Mouse (Mus musculus) lung, embryonic 15.5 days (tissue): ENCODE data around the gene Dync1h1. TPM values are rescaled to one million over a fixed set of nuclear protein-coding genes. Genes with fewer than 3 reads are reported as not detected.
"Not testable (repeated sequence)": the region's sequence is repeated elsewhere in the genome, so short reads cannot be mapped to it uniquely, and the experiment has no call there.

Source experiments
- ATAC-seq: fragments of 200-750 bp; cut with Nextera tagmentation; 2 replicates; pipeline ENCODE4 v1.8.0; 2017; ENCODE audit warnings: moderate number of reproducible peaks, borderline replicate concordance; ENCODE audit not compliant: low FRiP score, low TSS enrichment; ENCODE audit errors: extremely low read depth
- H3K27ac ChIP-seq: fragments of 300-500 bp; sonication (generic); 2 replicates; pipeline ENCODE4 v1.5.1; 2015; ENCODE audit warnings: moderate library complexity, mild to moderate bottlenecking, inconsistent platforms
- H3K27me3 ChIP-seq: fragments of 300-500 bp; sonication (generic); 2 replicates; pipeline ENCODE4 v1.6.1; 2015; ENCODE audit warnings: inconsistent platforms
- H3K36me3 ChIP-seq: fragments of 300-500 bp; sonication (generic); 2 replicates; pipeline ENCODE4 v1.6.1; 2015; ENCODE audit warnings: inconsistent platforms
- H3K4me1 ChIP-seq: fragments of 300-500 bp; sonication (generic); 2 replicates; pipeline ENCODE4 v1.6.1; 2015; ENCODE audit warnings: inconsistent platforms
- H3K4me2 ChIP-seq: fragments of 300-500 bp; sonication (generic); 2 replicates; pipeline ENCODE4 v1.6.1; 2015; ENCODE audit warnings: inconsistent platforms, mild to moderate bottlenecking, moderate library complexity
- H3K4me3 ChIP-seq: fragments of 300-500 bp; sonication (generic); 2 replicates; pipeline ENCODE4 v1.5.1; 2015; ENCODE audit warnings: mild to moderate bottlenecking, inconsistent platforms
- H3K9ac ChIP-seq: fragments of 300-500 bp; sonication (generic); 2 replicates; pipeline ENCODE4 v1.6.1; 2015; ENCODE audit warnings: inconsistent platforms
- H3K9me3 ChIP-seq: fragments of 300-500 bp; sonication (generic); 2 replicates; pipeline ENCODE4 v1.6.1; 2016; ENCODE audit warnings: inconsistent platforms
- WGBS: fragments of 180-500 bp; shearing (Covaris S2); methylation state at CpG from one replicate; pipeline ENCODE4 v1.1.7; 2015; 5-methylcytosine and 5-hydroxymethylcytosine counted together
- polyA plus RNA-seq: library from polyadenylated mRNA; unstranded; fragments of >200 nt; fragmentation: Nextera tagmentation; extraction: Ambion mirVana; gene quantifications from 2 replicates; pipeline ENCODE4 v1.2.1, GENCODE M21; 2015

Dync1h1 gene
- polyA plus RNA-seq, 1 experiment from 2014 or later = 48.9 TPM

GRCm38 (mm10) chr12:110682561-110683299, 81.5 kb downstream of the Dync1h1 start, which contains the start of gene 1700001K19Rik:
TSS of gene 1700001K19Rik (minus strand) at chr12:110682619.
- ATAC-seq = no peak
- Histone ChIP-seq H3K4me3 (no peak within 1 kb of the TSS), H3K27me3 (no peaks in the 10 kb centered on the region), H3K36me3 (0 out of 2 replicates have a peak, but pooled peaks cover 7% of the 10 kb centered on the region), H3K4me1 (peaks cover 4% of the 10 kb centered on the region; the same call in 1 of the 2 replicates), H3K4me2 (no peak within 1 kb of the TSS), H3K9ac (no peak within 1 kb of the TSS), H3K27ac (no peak within 1 kb of the TSS), H3K9me3 (no peaks in the 10 kb centered on the region)
- WGBS = 69% methylated on average over 9 of the region's 9 CpGs

- no peaks in the 10 kb centered on the region for H3K9me3 ChIP-seq
- 0 out of 2 replicates have a peak, but pooled peaks cover 10% of the 10 kb centered on the region for H3K36me3 ChIP-seq
- no peaks in the 10 kb centered on the region for H3K27me3 ChIP-seq
- no peak for ATAC-seq
- WGBS = no CpG with 5 or more reads among the region's 1 CpGs
- H3K9ac ChIP-seq = no peak overlapping the region
- H3K4me2 ChIP-seq = no peak overlapping the region
- no peak overlapping the region for H3K4me3 ChIP-seq
- H3K27ac ChIP-seq = no peak overlapping the region
- H3K4me1 ChIP-seq = peaks cover 4% of the 10 kb centered on the region; the same call in 1 of the 2 replicates
Observed at GRCm38 (mm10) chr12:110683580-110683979, 82.3 kb downstream of the Dync1h1 start.

- Histone ChIP-seq H3K4me1 (no peaks in the 10 kb centered on the region), H3K9ac (no peak overlapping the region), H3K4me2 (no peak overlapping the region), H3K36me3 (peaks cover 45% of the 10 kb centered on the region), H3K27me3 (no peaks in the 10 kb centered on the region), H3K27ac (peak overlapping the region; percentile 66), H3K9me3 (no peaks in the 10 kb centered on the region), H3K4me3 (no peak overlapping the region)
- WGBS = 52% methylated on average over 12 of the region's 12 CpGs
- peak; percentile 60 for ATAC-seq
Observed at GRCm38 (mm10) chr12:110687894-110688734, 86.9 kb downstream of the Dync1h1 start.

- not testable (repeated sequence) for H3K4me1 ChIP-seq, H3K4me2 ChIP-seq, H3K9me3 ChIP-seq, ATAC-seq, H3K27me3 ChIP-seq, H3K4me3 ChIP-seq, H3K27ac ChIP-seq, H3K9ac ChIP-seq
- peaks cover 52% of the 10 kb centered on the region for H3K36me3 ChIP-seq
- WGBS = 86% methylated on average over 3 of the region's 3 CpGs
Observed at GRCm38 (mm10) chr12:110688921-110689320, 87.7 kb downstream of the Dync1h1 start.

- H3K27me3 ChIP-seq = no peaks in the 10 kb centered on the region
- no peaks in the 10 kb centered on the region for H3K9me3 ChIP-seq
- H3K27ac ChIP-seq = no peak overlapping the region
- H3K4me2 ChIP-seq = no peak overlapping the region
- H3K4me1 ChIP-seq = peaks cover 12% of the 10 kb centered on the region
- peaks cover 59% of the 10 kb centered on the region for H3K36me3 ChIP-seq
- 89% methylated on average over 6 of the region's 6 CpGs for WGBS
- no peak for ATAC-seq
- H3K9ac ChIP-seq = no peak overlapping the region
- H3K4me3 ChIP-seq = no peak overlapping the region
Observed at GRCm38 (mm10) chr12:110689919-110690643, 88.8 kb downstream of the Dync1h1 start.

GRCm38 (mm10) chr12:110693378-110693777, 92.1 kb downstream of the Dync1h1 start:
- not testable (repeated sequence) for H3K4me3 ChIP-seq, ATAC-seq, H3K9me3 ChIP-seq, H3K9ac ChIP-seq, H3K4me2 ChIP-seq, H3K27ac ChIP-seq, H3K27me3 ChIP-seq
- H3K4me1 ChIP-seq = peaks cover 17% of the 10 kb centered on the region
- 41% methylated on average over 5 of the region's 5 CpGs for WGBS
- H3K36me3 ChIP-seq = peaks cover 51% of the 10 kb centered on the region

GRCm38 (mm10) chr12:110695676-110696171, 94.5 kb downstream of the Dync1h1 start:
- Histone ChIP-seq H3K4me2 (peak overlapping the region; percentile 56), H3K27me3 (no peaks in the 10 kb centered on the region), H3K27ac (peak overlapping the region; percentile 86), H3K9ac (peak overlapping the region; percentile 98), H3K9me3 (no peaks in the 10 kb centered on the region), H3K36me3 (peaks cover 28% of the 10 kb centered on the region), H3K4me1 (peaks cover 23% of the 10 kb centered on the region), H3K4me3 (peak overlapping the region; percentile 80)
- under 1% methylated on average over 55 of the region's 55 CpGs for WGBS
- peak; percentile 72 for ATAC-seq

- Histone ChIP-seq H3K9me3 (no peaks in the 10 kb centered on the region), H3K4me1 (peaks cover 23% of the 10 kb centered on the region), H3K27ac (peak overlapping the region; percentile 86), H3K4me2 (peak overlapping the region; percentile 74), H3K36me3 (peaks cover 27% of the 10 kb centered on the region), H3K4me3 (peak overlapping the region; percentile 80), H3K9ac (peak overlapping the region; percentile 98), H3K27me3 (no peaks in the 10 kb centered on the region)
- peak; percentile 95 for ATAC-seq
- WGBS = under 1% methylated on average over 89 of the region's 89 CpGs
Observed at GRCm38 (mm10) chr12:110696173-110696974, 95.1 kb downstream of the Dync1h1 start.

- Histone ChIP-seq H3K9me3 (no peaks in the 10 kb centered on the region), H3K4me3 (peak overlapping the region; percentile 80), H3K27ac (peak overlapping the region; percentile 84), H3K4me2 (peak overlapping the region; percentile 74), H3K36me3 (peaks cover 21% of the 10 kb centered on the region), H3K27me3 (no peaks in the 10 kb centered on the region), H3K9ac (peak overlapping the region; percentile 76), H3K4me1 (peaks cover 27% of the 10 kb centered on the region)
- 48% methylated on average over 9 of the region's 9 CpGs for WGBS
- ATAC-seq = no peak
Observed at GRCm38 (mm10) chr12:110696975-110697400, 95.7 kb downstream of the Dync1h1 start.

GRCm38 (mm10) chr12:110697457-110697856, 96.2 kb downstream of the Dync1h1 start:
- no peak overlapping the region for H3K27ac ChIP-seq
- 0 out of 2 replicates have a peak overlapping the region, but pooled peaks have one; percentile 74 for H3K4me2 ChIP-seq
- no peaks in the 10 kb centered on the region for H3K9me3 ChIP-seq
- 61% methylated on average over 5 of the region's 5 CpGs for WGBS
- H3K36me3 ChIP-seq = peaks cover 19% of the 10 kb centered on the region
- H3K9ac ChIP-seq = no peak overlapping the region
- H3K27me3 ChIP-seq = no peaks in the 10 kb centered on the region
- peaks cover 27% of the 10 kb centered on the region for H3K4me1 ChIP-seq
- H3K4me3 ChIP-seq = no peak overlapping the region
- ATAC-seq = no peak
